8 mouse cellular contexts compared by ENCODE assay signal in the genomic region with DNA sequence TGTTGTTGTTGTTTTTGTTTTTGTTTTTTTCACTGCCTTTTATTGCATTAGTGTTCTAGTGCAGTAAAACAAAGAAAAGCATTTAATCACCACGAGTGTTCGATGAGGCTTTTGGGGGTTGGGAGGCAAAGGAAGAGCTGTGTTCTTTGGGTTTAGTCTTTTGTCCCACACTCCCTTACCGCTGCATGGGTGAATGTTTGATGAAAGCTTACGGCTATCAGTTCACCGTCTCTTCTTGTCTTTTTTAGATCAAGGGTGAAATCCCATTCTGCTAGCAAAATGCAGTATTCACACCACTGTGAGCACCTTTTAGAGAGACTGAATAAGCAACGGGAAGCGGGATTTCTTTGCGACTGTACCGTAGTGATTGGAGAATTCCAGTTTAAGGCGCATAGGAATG. TPM values are rescaled to one million over a fixed set of nuclear protein-coding genes. Genes with fewer than 3 reads are reported as not detected.
DNase-seq lines count a peak whose midpoint lies in the region; ATAC-seq and TF ChIP-seq lines count a peak whose summit lies in the region.

No protein-coding gene starts in this region.

- H3K4me1 ChIP-seq in liver, adult 2 months (ENCODE audit: control insufficient read depth, insufficient read depth, low read length) = peaks cover 4% of the 10 kb centered on the region; the same call in 1 of the 2 replicates
- peaks cover 12% of the 10 kb centered on the region for H3K4me1 ChIP-seq in embryonic facial prominence, embryonic 14.5 days (ENCODE audit: control insufficient read depth, insufficient read depth, low read length)
- H3K4me1 ChIP-seq in intestine, postnatal 0 days (replicated peaks; ENCODE audit: control insufficient read depth, insufficient read depth, low read length) = no peaks in the 10 kb centered on the region
- peaks cover 14% of the 10 kb centered on the region for H3K4me1 ChIP-seq in neural tube, embryonic 14.5 days (ENCODE audit: control insufficient read depth, insufficient read depth, low read length)
- H3K4me1 ChIP-seq in thymus, adult 2 months (replicated peaks; ENCODE audit: control insufficient read depth, insufficient read depth, low read length) = peaks cover 11% of the 10 kb centered on the region

- peaks cover 11% of the 10 kb centered on the region for H3K36me3 ChIP-seq in liver, adult 2 months (ENCODE audit: control insufficient read depth, insufficient read depth, low read length)
- H3K36me3 ChIP-seq in embryonic facial prominence, embryonic 14.5 days (ENCODE audit: control insufficient read depth, insufficient read depth, low read length) = peaks cover 35% of the 10 kb centered on the region
- H3K36me3 ChIP-seq in intestine, postnatal 0 days (ENCODE audit: control insufficient read depth, insufficient read depth) = peaks cover 18% of the 10 kb centered on the region
- peaks cover 10% of the 10 kb centered on the region for H3K36me3 ChIP-seq in neural tube, embryonic 14.5 days (ENCODE audit: control insufficient read depth, insufficient read depth, low read length)
- peaks cover 9% of the 10 kb centered on the region for H3K36me3 ChIP-seq in thymus, adult 2 months (ENCODE audit: control insufficient read depth, insufficient read depth, low read length)

- intact Hi-C loops in left cerebral cortex, postnatal 36 days (cut with DNase I) = loop anchor here (5.0 to 10.0 kb wide), 2 partner anchors 189 to 362 kb away; a partner anchor contains a TSS

- no peak overlapping the region; the same call in 1 of the 2 replicates for H3K4me3 ChIP-seq in liver, adult 2 months (ENCODE audit: insufficient read depth, low read depth, low read length)
- H3K4me3 ChIP-seq in embryonic facial prominence, embryonic 14.5 days (ENCODE audit: low read depth, low read length) = peak overlapping the region; percentile 96
- H3K4me3 ChIP-seq in intestine, postnatal 0 days (ENCODE audit: low read depth, low read length) = peak overlapping the region; percentile 83
- H3K4me3 ChIP-seq in neural tube, embryonic 14.5 days (ENCODE audit: low read depth, low read length) = peak overlapping the region; percentile 88
- H3K4me3 ChIP-seq in thymus, adult 2 months (ENCODE audit: control insufficient read depth, insufficient read depth, low read length) = no peak overlapping the region

- no peaks in the 10 kb centered on the region for H3K27me3 ChIP-seq in liver, adult 2 months (ENCODE audit: control insufficient read depth, insufficient read depth, low read length)
- H3K27me3 ChIP-seq in embryonic facial prominence, embryonic 14.5 days (replicated peaks; ENCODE audit: control insufficient read depth, insufficient read depth, low read length) = peaks cover 7% of the 10 kb centered on the region; the same call in 1 of the 2 replicates
- H3K27me3 ChIP-seq in intestine, postnatal 0 days (replicated peaks; ENCODE audit: control insufficient read depth, insufficient read depth, low read length) = no peaks in the 10 kb centered on the region
- H3K27me3 ChIP-seq in neural tube, embryonic 14.5 days (ENCODE audit: control insufficient read depth, insufficient read depth, low read length) = no peaks in the 10 kb centered on the region
- no peaks in the 10 kb centered on the region for H3K27me3 ChIP-seq in thymus, adult 2 months (ENCODE audit: control insufficient read depth, insufficient read depth, low read length)

- peaks cover 10% of the 10 kb centered on the region; the same call in 1 of the 2 replicates for H3K79me2 ChIP-seq in liver, adult 2 months (ENCODE audit: control insufficient read depth, insufficient read depth, low read length)

- H3K27ac ChIP-seq in liver, adult 2 months (replicated peaks; ENCODE audit: insufficient read depth, low read depth, low read length) = no peak overlapping the region; the same call in 1 of the 2 replicates
- H3K27ac ChIP-seq in embryonic facial prominence, embryonic 14.5 days (replicated peaks; ENCODE audit: low read depth, low read length) = no peak overlapping the region
- no peak overlapping the region; the same call in 1 of the 2 replicates for H3K27ac ChIP-seq in intestine, postnatal 0 days (ENCODE audit: low read depth, low read length)
- no peak overlapping the region; the same call in 1 of the 2 replicates for H3K27ac ChIP-seq in neural tube, embryonic 14.5 days (ENCODE audit: low read depth, low read length)
- no peak overlapping the region for H3K27ac ChIP-seq in thymus, adult 2 months (ENCODE audit: control insufficient read depth, insufficient read depth, low read length)

- no peak for DNase-seq in liver, adult 2 months (ENCODE audit: extremely low read depth, low read depth, low spot score)
- no peak for DNase-seq in liver
- DNase-seq in embryonic facial prominence, embryonic 14.5 days (ENCODE audit: low spot score) = no peak
- no peak for DNase-seq in frontal cortex, postnatal 25 days (ENCODE audit: low spot score in 2 of 2)
- no peak for DNase-seq in left cerebral cortex, postnatal 36 days (ENCODE audit: low spot score in 2 of 2)
- DNase-seq in thymus, adult 2 months = no peak

- peak overlapping the region; percentile 84 for H3K4me2 ChIP-seq in embryonic facial prominence, embryonic 14.5 days (ENCODE audit: low read depth, low read length)
- H3K4me2 ChIP-seq in intestine, postnatal 0 days (replicated peaks; ENCODE audit: low read depth) = peak overlapping the region; percentile 82
- H3K4me2 ChIP-seq in neural tube, embryonic 14.5 days (ENCODE audit: low read depth, low read length) = peak overlapping the region; percentile 71

- TF ChIP-seq CTCF in liver, adult 2 months (IDR thresholded peaks at IDR 0.05; ENCODE audit: low read depth, low read length) = no peak
- no peak for TF ChIP-seq CTCF in intestine, postnatal 0 days (IDR thresholded peaks at IDR 0.05; ENCODE audit: low read depth)
- TF ChIP-seq CTCF in thymus, adult 2 months (IDR thresholded peaks at IDR 0.05; ENCODE audit: borderline replicate concordance, control insufficient read depth, extremely low read depth, insufficient read depth, low read length, poor library complexity) = no peak

- WGBS in liver, adult 2 months = 26% methylated on average over 10 of the region's 10 CpGs
- 40% methylated on average over 10 of the region's 10 CpGs for WGBS in embryonic facial prominence, embryonic 14.5 days
- WGBS in intestine, postnatal 0 days = 31% methylated on average over 10 of the region's 10 CpGs
- WGBS in neural tube, embryonic 14.5 days = 29% methylated on average over 10 of the region's 10 CpGs
- WGBS in thymus, adult 2 months = 62% methylated on average over 10 of the region's 10 CpGs

- no peaks in the 10 kb centered on the region for H3K9me3 ChIP-seq in embryonic facial prominence, embryonic 14.5 days (ENCODE audit: control insufficient read depth, low read length)
- H3K9me3 ChIP-seq in intestine, postnatal 0 days (ENCODE audit: control insufficient read depth) = no peaks in the 10 kb centered on the region
- no peaks in the 10 kb centered on the region for H3K9me3 ChIP-seq in neural tube, embryonic 14.5 days (ENCODE audit: control insufficient read depth, low read length)

- peak overlapping the region; percentile 27; the same call in 1 of the 2 replicates for H3K9ac ChIP-seq in liver, adult 2 months (ENCODE audit: low read depth, low read length)
- H3K9ac ChIP-seq in embryonic facial prominence, embryonic 14.5 days (ENCODE audit: low read depth, low read length) = peak overlapping the region; percentile 91
- peak overlapping the region; percentile 19; the same call in 1 of the 2 replicates for H3K9ac ChIP-seq in intestine, postnatal 0 days (ENCODE audit: low read depth, low read length)
- peak overlapping the region; percentile 74; the same call in 1 of the 2 replicates for H3K9ac ChIP-seq in neural tube, embryonic 14.5 days (replicated peaks; ENCODE audit: low read depth, low read length)

- no peak for TF ChIP-seq POLR2A in liver, adult 2 months (IDR thresholded peaks at IDR 0.05; ENCODE audit: extremely low read depth, insufficient read depth, low read length)
- TF ChIP-seq POLR2A in thymus, adult 2 months (IDR thresholded peaks at IDR 0.05; ENCODE audit: control insufficient read depth, extremely low read depth, insufficient read depth, low read length, poor library complexity) = no peak

- ATAC-seq in embryonic facial prominence, embryonic 14.5 days (ENCODE audit: low read depth) = no peak
- no peak for ATAC-seq in intestine, postnatal 0 days
- ATAC-seq in neural tube, embryonic 14.5 days (ENCODE audit: low read depth) = no peak

RNA-seq across cellular contexts. Expression of a gene that starts 1.4 kb away (rescaled TPM):
- 8.8 and 10.5 TPM in 2 replicates for total RNA-seq in liver, adult 2 months (2014; rRNA removed)
- polyA plus RNA-seq in liver, adult 2 months (2012; rRNA removed) = 3.3 and 5.1 TPM in 2 replicates
- 29.9 and 33.6 TPM in 2 replicates for polyA plus RNA-seq in embryonic facial prominence, embryonic 14.5 days (2014; fragmentation: Nextera tagmentation; extraction: Ambion mirVana)
- polyA plus RNA-seq in intestine, postnatal 0 days (2015; fragmentation: Nextera tagmentation; extraction: Ambion mirVana) = 10.3 and 11.4 TPM in 2 replicates
- 32.0 and 40.7 TPM in 2 replicates for polyA plus RNA-seq in neural tube, embryonic 14.5 days (2014; fragmentation: Nextera tagmentation; extraction: Ambion mirVana)
- 10 to 100 TPM; 11.1 to 15.3 TPM for total RNA-seq in left cerebral cortex, postnatal 36 days (2021)
- polyA plus RNA-seq in thymus, adult 2 months (2012; rRNA removed) = 11.6 and 14.0 TPM in 2 replicates

RNA-seq across cellular contexts. Expression of a gene that starts 3.5 kb away (rescaled TPM):
- 0.07 TPM in 1 of 2 replicates, not detected in the other for total RNA-seq in liver, adult 2 months (2014; rRNA removed)
- polyA plus RNA-seq in liver, adult 2 months (2012; rRNA removed) = 0.04 TPM in 1 of 2 replicates, not detected in the other
- 0.13 TPM in 1 of 2 replicates, not detected in the other for polyA plus RNA-seq in embryonic facial prominence, embryonic 14.5 days (2014; fragmentation: Nextera tagmentation; extraction: Ambion mirVana)
- 0.12 TPM in 2 replicates for polyA plus RNA-seq in intestine, postnatal 0 days (2015; fragmentation: Nextera tagmentation; extraction: Ambion mirVana)
- polyA plus RNA-seq in neural tube, embryonic 14.5 days (2014; fragmentation: Nextera tagmentation; extraction: Ambion mirVana) = 0.83 and 0.88 TPM in 2 replicates
- total RNA-seq in left cerebral cortex, postnatal 36 days (2021) = 1 to 10 TPM in 1 of 2 experiments, under 1 TPM in 1; 0.99 to 1.1 TPM
- not detected in 2 replicates for polyA plus RNA-seq in thymus, adult 2 months (2012; rRNA removed)

RNA-seq across cellular contexts. Expression of a gene that starts 41.1 kb away (rescaled TPM):
- total RNA-seq in liver, adult 2 months (2014; rRNA removed) = not detected in 2 replicates
- not detected in 2 replicates for polyA plus RNA-seq in liver, adult 2 months (2012; rRNA removed)
- polyA plus RNA-seq in embryonic facial prominence, embryonic 14.5 days (2014; fragmentation: Nextera tagmentation; extraction: Ambion mirVana) = not detected in 2 replicates
- polyA plus RNA-seq in intestine, postnatal 0 days (2015; fragmentation: Nextera tagmentation; extraction: Ambion mirVana) = not detected in 2 replicates
- 0.12 TPM in 1 of 2 replicates, not detected in the other for polyA plus RNA-seq in neural tube, embryonic 14.5 days (2014; fragmentation: Nextera tagmentation; extraction: Ambion mirVana)
- not detected for total RNA-seq in left cerebral cortex, postnatal 36 days (2021)
- not detected in 2 replicates for polyA plus RNA-seq in thymus, adult 2 months (2012; rRNA removed)

RNA-seq across cellular contexts. Expression of a gene that starts 44.4 kb away (rescaled TPM):
- 0.09 TPM in 1 of 2 replicates, not detected in the other for total RNA-seq in liver, adult 2 months (2014; rRNA removed)
- polyA plus RNA-seq in liver, adult 2 months (2012; rRNA removed) = not detected in 2 replicates
- polyA plus RNA-seq in embryonic facial prominence, embryonic 14.5 days (2014; fragmentation: Nextera tagmentation; extraction: Ambion mirVana) = 1.4 and 5.4 TPM in 2 replicates
- polyA plus RNA-seq in intestine, postnatal 0 days (2015; fragmentation: Nextera tagmentation; extraction: Ambion mirVana) = 0.16 and 0.18 TPM in 2 replicates
- polyA plus RNA-seq in neural tube, embryonic 14.5 days (2014; fragmentation: Nextera tagmentation; extraction: Ambion mirVana) = 0.50 and 0.66 TPM in 2 replicates
- not detected for total RNA-seq in left cerebral cortex, postnatal 36 days (2021)
- polyA plus RNA-seq in thymus, adult 2 months (2012; rRNA removed) = 0.04 and 0.06 TPM in 2 replicates

RNA-seq across cellular contexts. Expression of a gene that starts 55.4 kb away (rescaled TPM):
- 1.4 and 3.0 TPM in 2 replicates for total RNA-seq in liver, adult 2 months (2014; rRNA removed)
- polyA plus RNA-seq in liver, adult 2 months (2012; rRNA removed) = 0.26 and 0.39 TPM in 2 replicates
- 13.0 and 18.9 TPM in 2 replicates for polyA plus RNA-seq in embryonic facial prominence, embryonic 14.5 days (2014; fragmentation: Nextera tagmentation; extraction: Ambion mirVana)
- polyA plus RNA-seq in intestine, postnatal 0 days (2015; fragmentation: Nextera tagmentation; extraction: Ambion mirVana) = 7.7 and 9.4 TPM in 2 replicates
- 6.4 and 8.5 TPM in 2 replicates for polyA plus RNA-seq in neural tube, embryonic 14.5 days (2014; fragmentation: Nextera tagmentation; extraction: Ambion mirVana)
- 1 to 10 TPM; 2.2 to 5.0 TPM for total RNA-seq in left cerebral cortex, postnatal 36 days (2021)
- 0.54 and 0.92 TPM in 2 replicates for polyA plus RNA-seq in thymus, adult 2 months (2012; rRNA removed)

Comparison
In these comparisons a context has a peak if more than half of its experiments do, and no peak if none do; other contexts are left out.
1. H3K4me3 ChIP-seq: peak in embryonic facial prominence, embryonic 14.5 days (single experiment), intestine, postnatal 0 days (single experiment) and neural tube, embryonic 14.5 days (single experiment); none in liver, adult 2 months (single experiment) and thymus, adult 2 months (single experiment).
2. H3K9ac ChIP-seq: peak in every context shown above with its lines; median percentile 91 in embryonic facial prominence, embryonic 14.5 days; 74 in neural tube, embryonic 14.5 days; 27 in liver, adult 2 months; 19 in intestine, postnatal 0 days.
3. Peak in every context shown above with its lines, with median percentiles within 50 percentile points of each other: H3K4me2 ChIP-seq.